Mouse (Mus musculus) NIH3T3 (cell line): ENCODE measurements at regions not wholly inside any gene's neighbourhood (a gene's known extent, or its start where the extent isn't known, plus 50 kb on each side); places are given as distances from the start of the nearest gene placed in this dataset.

ENCODE experiments used
- DNase-seq: peaks from one replicate; pipeline ENCODE4 v3.0.0-alpha.2; 2012; ENCODE audit warnings: low read depth

- DNase-seq = peak; percentile 89
Observed at GRCm38 (mm10) chr1:136717830-136718517, 93.3 kb downstream of the Zfp281 start.

DNA sequence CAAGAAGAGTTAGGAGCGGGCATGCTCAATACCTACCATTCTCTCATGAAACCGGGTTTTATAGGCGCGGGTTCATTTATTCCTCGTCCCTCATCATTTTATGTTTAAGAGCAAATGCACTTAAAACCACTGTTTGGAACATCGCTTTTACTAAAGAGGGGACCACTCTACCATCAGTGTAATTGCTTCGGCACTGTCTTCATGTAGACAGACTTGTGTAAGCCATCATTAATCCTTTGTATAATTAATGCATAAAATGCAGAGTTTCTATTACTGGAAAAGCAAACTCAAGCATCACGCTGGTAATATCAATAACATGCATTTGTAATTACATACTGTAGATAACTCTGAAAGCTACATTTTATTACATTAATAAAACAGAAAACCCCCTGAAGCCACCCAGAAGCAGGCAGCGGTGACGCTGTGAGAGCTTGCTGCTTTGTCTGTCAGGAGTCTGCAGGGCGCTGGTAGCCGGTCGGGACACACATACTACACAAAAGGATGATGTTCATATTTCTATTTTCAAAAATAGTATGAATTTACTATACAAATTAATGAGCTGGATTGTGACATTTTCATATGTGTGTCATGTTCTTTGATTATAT, 99.2 kb downstream of the Zfp281 start:
- no peak for DNase-seq

DNA sequence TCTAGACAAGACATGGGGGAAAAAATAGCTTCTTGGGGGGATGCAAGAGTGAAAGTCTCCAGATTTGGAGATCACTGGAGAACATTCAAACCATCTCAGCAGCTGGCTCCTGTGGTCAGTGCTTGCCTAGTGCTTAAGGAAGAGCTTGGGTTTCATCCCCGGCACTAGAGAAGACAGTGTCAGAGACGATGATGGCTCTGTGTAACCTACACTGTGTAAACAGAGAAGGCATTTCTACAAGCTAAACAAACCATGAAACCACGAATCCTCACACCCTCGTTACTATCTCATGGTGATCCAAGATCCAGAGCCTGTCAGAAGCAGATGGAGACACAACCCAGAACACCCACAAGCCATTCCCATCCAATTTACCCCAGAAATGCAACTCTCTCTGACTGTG, 100.5 kb downstream of the Zfp281 start:
- no peak for DNase-seq

- peak; percentile 56 for DNase-seq
Observed at GRCm38 (mm10) chr1:136726145-136726935, 101.6 kb downstream of the Zfp281 start.

- peak; percentile 33 for DNase-seq
Observed at GRCm38 (mm10) chr1:136727868-136728631, 103.3 kb downstream of the Zfp281 start.

DNA sequence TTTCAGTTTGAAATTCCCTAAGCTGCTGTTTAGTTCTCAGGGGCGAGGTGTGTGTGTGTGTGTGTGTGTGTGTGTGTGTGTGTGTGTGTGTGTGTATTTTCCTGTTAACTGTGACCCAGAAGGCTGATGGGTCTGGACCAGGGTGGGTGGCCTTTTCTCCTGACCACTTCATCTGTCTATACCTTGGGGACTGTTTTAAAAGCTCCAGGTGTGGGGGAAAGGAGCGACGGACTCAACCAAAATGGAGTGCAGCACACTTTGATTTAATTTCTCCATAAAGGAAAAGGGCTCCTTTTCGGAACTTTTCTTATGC, 103.9 kb downstream of the Zfp281 start:
- DNase-seq = no peak

DNA sequence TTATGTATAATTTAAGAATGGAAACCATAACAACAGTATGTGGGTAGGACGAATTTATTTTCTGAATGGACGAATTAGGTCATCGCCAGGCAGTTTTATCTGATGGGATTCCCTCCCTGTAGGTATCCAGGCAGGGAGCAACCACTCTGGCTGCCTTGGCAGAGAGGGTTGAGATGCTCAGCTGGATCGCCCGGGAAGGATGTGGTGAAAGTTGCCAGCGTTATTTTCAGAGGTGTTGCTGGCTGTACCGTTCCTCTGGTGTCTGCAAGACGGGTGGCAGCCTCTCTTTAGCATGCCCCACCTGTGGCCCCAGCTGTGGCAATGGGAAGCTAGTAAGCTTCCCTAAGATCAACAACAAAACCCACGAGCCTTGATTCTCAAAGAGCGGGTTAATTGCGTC, 105.9 kb downstream of the Zfp281 start:
- DNase-seq = no peak

DNA sequence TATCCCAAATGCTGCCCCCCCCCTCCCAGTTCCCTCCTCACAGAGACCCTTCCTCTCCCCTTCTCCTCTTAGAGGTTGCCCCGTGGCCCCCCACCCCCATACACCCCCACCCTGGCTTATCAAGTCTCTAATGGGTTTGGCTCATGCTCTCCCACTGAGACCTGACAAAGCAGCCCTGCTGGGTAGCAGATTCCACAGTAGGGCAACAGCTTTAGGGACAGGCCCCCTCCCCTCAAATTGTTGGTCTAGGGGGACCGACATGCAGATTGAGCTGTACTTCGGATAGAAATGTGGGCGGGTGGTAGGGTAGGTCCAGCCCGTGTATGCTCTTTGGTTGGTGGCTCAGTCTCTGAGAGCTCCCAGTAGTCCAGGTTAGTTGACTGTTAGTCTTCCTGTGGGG, 113.3 kb downstream of the Zfp281 start:
- DNase-seq = no peak

DNA sequence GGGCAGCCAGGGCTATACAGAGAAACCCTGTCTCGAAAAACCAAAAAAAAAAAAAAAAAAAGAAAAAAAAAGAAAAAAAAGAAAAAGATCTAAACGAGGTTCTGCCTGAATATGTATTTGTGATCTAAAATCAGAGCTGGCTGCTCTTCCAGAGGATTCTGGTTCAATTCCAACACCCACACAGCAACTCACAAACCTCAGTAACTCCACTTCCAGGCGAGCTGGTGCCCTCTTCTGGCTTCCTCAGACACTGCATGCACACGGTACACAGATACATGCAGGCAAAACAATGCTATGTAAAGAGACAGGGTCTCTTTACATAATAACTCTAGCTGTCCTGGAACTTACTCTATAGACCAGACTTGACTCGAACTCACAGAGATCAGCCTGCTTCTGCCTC, 114.8 kb downstream of the Zfp281 start:
- peak; percentile 83 for DNase-seq

GRCm38 (mm10) chr1:136741061-136741460, 116.4 kb downstream of the Zfp281 start:
- no peak for DNase-seq

- peak; percentile 81 for DNase-seq
Observed at GRCm38 (mm10) chr1:136749188-136749587, 124.5 kb downstream of the Zfp281 start.

- DNase-seq = no peak
Observed at GRCm38 (mm10) chr1:136751464-136752191, 126.9 kb downstream of the Zfp281 start.

GRCm38 (mm10) chr1:136754286-136754685, 129.6 kb downstream of the Zfp281 start:
- no peak for DNase-seq

GRCm38 (mm10) chr1:136758730-136759129, 134.0 kb downstream of the Zfp281 start:
- no peak for DNase-seq

DNA sequence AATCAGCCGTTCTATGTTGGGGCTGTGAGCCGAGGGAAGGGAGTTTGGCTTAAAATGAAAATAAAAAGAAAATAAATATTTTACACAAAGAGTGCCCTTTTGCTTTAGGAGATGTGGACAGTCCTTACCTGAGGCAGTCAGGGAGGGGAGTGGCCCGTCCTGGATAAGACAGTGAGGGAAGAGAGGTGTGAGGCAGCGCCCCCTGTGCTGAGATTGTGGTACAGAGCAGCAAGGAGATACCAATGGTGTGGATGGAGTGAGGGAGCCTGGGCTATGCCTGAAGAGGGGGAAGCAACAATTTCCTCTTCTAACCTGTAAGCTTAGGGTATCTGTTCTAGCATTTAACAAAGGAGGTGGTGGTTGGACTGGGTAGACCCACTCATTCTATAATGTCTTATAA, 134.5 kb downstream of the Zfp281 start:
- DNase-seq = no peak

DNA sequence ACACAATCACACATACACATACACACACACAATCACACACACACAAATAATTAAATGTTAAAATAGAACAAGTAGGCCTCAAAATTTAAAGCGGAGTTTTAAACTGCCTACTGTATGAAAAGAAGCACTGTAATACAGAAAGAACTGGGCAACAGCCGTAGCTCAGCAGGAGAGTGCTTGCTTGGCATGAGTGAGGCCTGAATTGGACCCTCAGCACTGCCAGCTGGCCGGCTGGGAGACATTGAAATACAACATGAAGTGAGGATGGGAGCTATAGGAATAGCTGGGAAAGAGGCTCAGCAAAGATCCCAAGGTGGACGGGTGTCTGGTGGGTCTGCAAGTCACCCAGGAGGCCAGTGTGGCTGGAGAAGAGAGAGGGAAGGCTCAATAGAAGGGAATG, 136.8 kb downstream of the Zfp281 start:
- DNase-seq = no peak

- DNase-seq = peak; percentile 70
Observed at GRCm38 (mm10) chr1:136768969-136769401, 144.3 kb downstream of the Zfp281 start.

- peak; percentile 20 for DNase-seq
Observed at GRCm38 (mm10) chr1:136773743-136774142, 149.0 kb downstream of the Zfp281 start.

DNA sequence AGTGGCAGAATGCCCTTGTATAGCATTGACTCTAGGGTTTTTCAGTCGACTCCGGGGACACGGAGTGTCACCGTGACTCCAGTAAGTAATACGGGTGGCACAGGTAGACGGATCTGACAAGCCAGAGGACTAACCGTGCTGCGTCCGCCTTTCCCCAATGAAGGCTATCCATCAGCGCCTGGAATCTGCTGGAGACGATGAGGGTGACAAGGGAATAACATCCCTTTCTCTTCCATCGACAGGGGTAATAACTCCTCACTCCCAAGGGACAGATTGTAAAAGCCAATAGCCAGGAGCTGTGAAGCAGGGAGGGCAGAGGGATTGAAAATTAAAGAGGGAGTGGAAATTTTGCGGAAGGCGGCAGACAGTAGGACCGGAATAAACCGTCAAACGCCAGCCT, 151.5 kb downstream of the Zfp281 start:
- DNase-seq = no peak

DNA sequence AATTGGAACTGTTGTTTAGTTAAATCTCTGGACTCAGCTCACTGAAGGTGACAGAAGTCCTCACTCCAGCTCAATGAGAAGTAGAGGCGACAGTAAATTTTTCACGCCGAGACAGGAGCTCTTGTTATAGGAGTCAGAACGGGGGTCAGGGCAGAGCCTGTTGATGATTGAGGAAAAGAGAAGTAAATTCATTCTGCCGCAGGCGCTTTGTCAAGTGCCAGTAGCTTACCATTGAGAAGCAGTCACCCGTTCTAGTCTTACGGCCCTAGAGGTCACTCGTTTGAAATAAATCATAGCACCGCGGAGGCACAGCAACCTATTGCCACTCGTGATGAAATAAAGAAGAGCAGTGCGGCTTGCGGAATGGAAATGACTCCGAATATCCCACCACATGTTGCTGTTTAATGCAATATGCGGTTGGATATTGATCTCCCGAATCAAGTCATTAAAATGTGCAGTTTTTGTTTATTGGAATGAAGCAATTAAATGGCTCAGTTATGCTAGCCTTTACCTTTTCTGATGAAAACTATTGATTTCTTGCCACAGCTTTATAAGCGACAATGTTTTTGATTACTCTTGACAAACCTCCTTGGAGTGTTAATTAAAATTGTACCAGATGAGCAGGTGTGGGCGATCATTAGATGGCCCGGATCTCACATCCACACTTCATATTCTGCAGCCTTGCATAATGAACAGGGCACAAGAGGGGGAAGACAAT, 152.7 kb downstream of the Zfp281 start:
- no peak for DNase-seq

DNA sequence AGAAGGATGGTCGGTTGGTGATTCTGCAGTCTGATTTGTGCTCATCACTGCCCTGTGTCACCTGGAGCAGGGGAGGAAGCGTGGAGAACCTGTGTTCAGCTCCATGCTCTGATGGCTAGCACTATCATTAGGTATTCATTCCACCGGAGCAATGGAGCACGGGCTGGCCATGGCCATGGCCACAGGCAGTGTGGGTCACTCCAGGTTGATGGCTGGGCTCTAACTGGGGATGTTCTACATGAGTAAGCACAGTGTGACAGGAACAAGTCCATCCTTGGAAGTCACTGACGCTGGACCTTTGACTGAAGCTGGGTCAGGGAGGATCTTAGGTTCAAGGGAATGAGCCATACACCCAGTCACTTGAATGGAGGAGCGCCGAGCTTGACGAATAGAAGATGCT, 154.7 kb downstream of the Zfp281 start:
- DNase-seq = no peak
